Mouse (Mus musculus): ENCODE results near the gene Prlh.

DNA sequence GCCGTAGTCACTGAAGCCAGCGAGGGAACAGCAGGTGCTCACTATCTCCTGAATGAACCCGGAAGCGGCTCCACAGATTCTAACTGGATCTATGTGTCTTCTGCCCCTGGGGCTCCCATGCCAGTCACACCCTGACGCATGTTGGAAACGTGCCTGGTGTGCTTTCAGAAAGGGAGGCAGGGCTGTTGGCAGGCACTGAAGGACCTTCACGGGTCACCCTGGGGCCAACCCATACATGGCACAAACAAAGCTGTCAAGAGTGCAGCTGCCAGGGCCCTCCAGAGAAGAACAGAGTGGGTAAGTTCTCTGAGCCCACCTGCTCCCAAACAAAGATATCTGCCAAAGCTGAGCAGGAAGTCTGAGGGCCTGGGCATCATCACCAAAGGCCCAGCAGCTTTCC, 14.7 kb downstream of the Prlh start:
- no peak for TF ChIP-seq CTCF (IDR thresholded peaks at IDR 0.05; ENCODE audit: low read depth, low read length)
- TF ChIP-seq POLR2A (IDR thresholded peaks at IDR 0.05; ENCODE audit: extremely low read depth, insufficient read depth, low read length), result no peak

All from liver, adult 2 months (tissue).